Comparison of ENCODE assay signal across 10 mouse cellular contexts in the genomic region with DNA sequence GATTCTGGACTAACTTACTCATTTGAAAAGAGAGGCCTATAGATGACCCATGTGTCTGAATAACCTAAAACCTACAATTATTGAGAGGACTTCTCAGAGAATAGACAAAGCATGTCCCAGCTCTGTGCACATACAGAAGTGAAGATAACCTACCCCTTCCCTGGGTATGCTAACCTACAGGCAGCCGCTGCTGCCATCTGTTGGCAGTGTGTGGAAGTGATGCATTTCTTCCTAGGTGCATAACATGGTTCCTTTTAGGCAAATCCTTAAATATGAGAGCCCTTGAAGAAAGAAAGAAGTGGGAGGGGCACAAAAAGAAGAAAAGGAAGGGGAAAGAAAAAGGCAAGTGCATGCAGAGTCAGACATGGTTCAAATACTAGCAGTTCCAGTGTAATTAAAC. TPM values are rescaled to one million over a fixed set of nuclear protein-coding genes. Genes with fewer than 3 reads are reported as not detected.
DNase-seq lines count a peak whose midpoint lies in the region; ATAC-seq and TF ChIP-seq lines count a peak whose summit lies in the region.
"Had no signal": no experiment of that assay in that cellular context is flagged by ENCODE, and none has a peak within 500 bp of the region (broad histone marks: within the 10 kb centered on the region; RNA-seq: fewer than 3 reads in every experiment).

No protein-coding gene starts in this region.

- no peak overlapping the region for H3K4me2 ChIP-seq in midbrain, embryonic 11.5 days
- H3K4me2 ChIP-seq in midbrain, embryonic 15.5 days: no peak overlapping the region
- H3K4me2 ChIP-seq: stomach, embryonic 15.5 days had no signal

- WGBS in midbrain, embryonic 11.5 days: 11% methylated on average over 1 of the region's 1 CpGs
- WGBS in midbrain, embryonic 15.5 days: 8% methylated on average over 1 of the region's 1 CpGs
- WGBS in heart, embryonic 10.5 days: 0% methylated on average over 1 of the region's 1 CpGs

- H3K9me3 ChIP-seq in midbrain, embryonic 11.5 days (ENCODE audit: control insufficient read depth, low read length): no peaks in the 10 kb centered on the region
- H3K9me3 ChIP-seq in midbrain, embryonic 15.5 days: no peaks in the 10 kb centered on the region
- no peaks in the 10 kb centered on the region for H3K9me3 ChIP-seq in heart, embryonic 10.5 days
- H3K9me3 ChIP-seq: stomach, embryonic 15.5 days had no signal

- H3K4me1 ChIP-seq in midbrain, embryonic 11.5 days (ENCODE audit: control insufficient read depth, insufficient read depth, low read length): no peaks in the 10 kb centered on the region
- H3K4me1 ChIP-seq in midbrain, embryonic 15.5 days: no peaks in the 10 kb centered on the region
- no peaks in the 10 kb centered on the region for H3K4me1 ChIP-seq in heart, embryonic 10.5 days
- H3K4me1 ChIP-seq: stomach, embryonic 15.5 days had no signal

- TF ChIP-seq CTCF in Patski (IDR thresholded peaks at IDR 0.05): peak; percentile 97

- ATAC-seq in midbrain, embryonic 11.5 days (ENCODE audit: low FRiP score): no peak
- ATAC-seq in midbrain, embryonic 15.5 days (replicated peaks): no peak
- peak; percentile 57 for ATAC-seq in Patski

- POLR2A ChIA-PET in Patski (lab: Charles Lee): no interaction called here

- no peak overlapping the region for H3K9ac ChIP-seq in midbrain, embryonic 11.5 days (ENCODE audit: low read length)
- no peak overlapping the region for H3K9ac ChIP-seq in midbrain, embryonic 15.5 days
- H3K9ac ChIP-seq: stomach, embryonic 15.5 days had no signal

- H3K4me3 ChIP-seq in midbrain, embryonic 11.5 days (ENCODE audit: low read depth, low read length): no peak overlapping the region
- no peak overlapping the region for H3K4me3 ChIP-seq in midbrain, embryonic 15.5 days
- no peak overlapping the region for H3K4me3 ChIP-seq in heart, embryonic 10.5 days
- H3K4me3 ChIP-seq: stomach, embryonic 15.5 days had no signal

- DNase-seq in midbrain, embryonic 11.5 days (ENCODE audit: low spot score, missing footprints): peak; percentile 87
- peak; percentile 13 for DNase-seq in Patski (ENCODE audit: low read depth, low spot score)
- peak; percentile 31 to 43 for DNase-seq in cerebellum, postnatal 4 days (ENCODE audit: low spot score in 2 of 2)
- DNase-seq in heart, embryonic 10.5 days (ENCODE audit: low spot score): peak; percentile 73
- peak; percentile 41 for DNase-seq in left cerebral cortex, adult 11 months (ENCODE audit: low spot score)
- DNase-seq in naive thymus-derived CD4-positive, alpha-beta T cell, adult 2 months (ENCODE audit: low read depth): peak; percentile 87
- peak; percentile 78 for DNase-seq in thymus, postnatal 4 days

- H3K27ac ChIP-seq in midbrain, embryonic 11.5 days (ENCODE audit: low read depth, low read length): no peak overlapping the region
- H3K27ac ChIP-seq in midbrain, embryonic 15.5 days: no peak overlapping the region
- H3K27ac ChIP-seq in heart, embryonic 10.5 days: no peak overlapping the region
- H3K27ac ChIP-seq: stomach, embryonic 15.5 days had no signal

- CTCF ChIA-PET in Patski (lab: Charles Lee): interaction anchor here (1.9 kb wide), 1 partner anchor 11 kb away, joined by 6 read pairs; no protein-coding TSS in a partner anchor

- no peaks in the 10 kb centered on the region for H3K27me3 ChIP-seq in midbrain, embryonic 11.5 days (ENCODE audit: control insufficient read depth, insufficient read depth, low read length)
- no peaks in the 10 kb centered on the region for H3K27me3 ChIP-seq in midbrain, embryonic 15.5 days (replicated peaks)
- H3K27me3 ChIP-seq in Patski: peaks cover 40% of the 10 kb centered on the region
- H3K27me3 ChIP-seq in heart, embryonic 10.5 days (ENCODE audit: insufficient read depth, poor library complexity, severe bottlenecking): no peaks in the 10 kb centered on the region
- H3K27me3 ChIP-seq: stomach, embryonic 15.5 days had no signal

- H3K36me3 ChIP-seq in midbrain, embryonic 11.5 days (ENCODE audit: control insufficient read depth, insufficient read depth, low read length): no peaks in the 10 kb centered on the region
- H3K36me3 ChIP-seq in midbrain, embryonic 15.5 days (replicated peaks): no peaks in the 10 kb centered on the region
- no peaks in the 10 kb centered on the region for H3K36me3 ChIP-seq in heart, embryonic 10.5 days
- H3K36me3 ChIP-seq: stomach, embryonic 15.5 days had no signal

- in situ Hi-C loops in Patski (cut with MboI; ENCODE audit: low pct_unique_long_range_greater_than_20kb): no loop called here

RNA-seq across cellular contexts. Expression of a gene that starts 38.8 kb away (rescaled TPM):
- not detected in 2 replicates for polyA plus RNA-seq in midbrain, embryonic 11.5 days (2014; fragmentation: Nextera tagmentation; extraction: Ambion mirVana)
- not detected in 2 replicates for polyA plus RNA-seq in midbrain, embryonic 15.5 days (2015; fragmentation: Nextera tagmentation; extraction: Ambion mirVana)
- polyA plus RNA-seq in Patski (2021): not detected
- polyA plus RNA-seq in heart, embryonic 10.5 days (2016; fragmentation: Nextera tagmentation; extraction: Ambion mirVana): not detected in 2 replicates
- polyA plus RNA-seq: heart, embryonic 16.5 days; stomach, embryonic 15.5 days had no signal

RNA-seq across cellular contexts. Expression of a gene that starts 41.1 kb away (rescaled TPM):
- polyA plus RNA-seq in midbrain, embryonic 11.5 days (2014; fragmentation: Nextera tagmentation; extraction: Ambion mirVana): 6.8 and 8.3 TPM in 2 replicates
- polyA plus RNA-seq in midbrain, embryonic 15.5 days (2015; fragmentation: Nextera tagmentation; extraction: Ambion mirVana): 4.9 and 5.0 TPM in 2 replicates
- 18.8 TPM for polyA plus RNA-seq in Patski (2021)
- polyA plus RNA-seq in heart, embryonic 10.5 days (2016; fragmentation: Nextera tagmentation; extraction: Ambion mirVana): 5.9 and 7.7 TPM in 2 replicates

RNA-seq across cellular contexts. Expression of a gene that starts 41.3 kb away (rescaled TPM):
- polyA plus RNA-seq in midbrain, embryonic 11.5 days (2014; fragmentation: Nextera tagmentation; extraction: Ambion mirVana): 1.1 and 2.5 TPM in 2 replicates
- polyA plus RNA-seq in midbrain, embryonic 15.5 days (2015; fragmentation: Nextera tagmentation; extraction: Ambion mirVana): 2.1 and 2.8 TPM in 2 replicates
- polyA plus RNA-seq in Patski (2021): 27.9 TPM
- polyA plus RNA-seq in heart, embryonic 10.5 days (2016; fragmentation: Nextera tagmentation; extraction: Ambion mirVana): 0.80 and 1.1 TPM in 2 replicates

Comparison
In these comparisons a context has a peak if more than half of its experiments do, and no peak if none do; other contexts are left out.
1. DNase-seq: peak in every context shown above with its lines; median percentile 87 in midbrain, embryonic 11.5 days; 87 in naive thymus-derived CD4-positive, alpha-beta T cell, adult 2 months; 78 in thymus, postnatal 4 days; 73 in heart, embryonic 10.5 days; 41 in left cerebral cortex, adult 11 months; 37 in cerebellum, postnatal 4 days; 13 in Patski.